Mouse (Mus musculus) bone marrow, adult 2 months (tissue): ENCODE data around the gene Irf2.

Experiments used
- CTCF ChIP-seq: fragments of 200-500 bp; IDR thresholded peaks from 2 replicates; pipeline ENCODE4 v1.5.1; 2011; ENCODE audit warnings: low read length, control low read depth; ENCODE audit not compliant: control insufficient read depth, insufficient read depth
- POLR2A ChIP-seq: fragments of 200-500 bp; IDR thresholded peaks from 2 replicates; pipeline ENCODE4 v1.6.1; 2011; ENCODE audit warnings: low read depth, mild to moderate bottlenecking, control low read depth, low read length, borderline replicate concordance; ENCODE audit not compliant: control insufficient read depth

DNA sequence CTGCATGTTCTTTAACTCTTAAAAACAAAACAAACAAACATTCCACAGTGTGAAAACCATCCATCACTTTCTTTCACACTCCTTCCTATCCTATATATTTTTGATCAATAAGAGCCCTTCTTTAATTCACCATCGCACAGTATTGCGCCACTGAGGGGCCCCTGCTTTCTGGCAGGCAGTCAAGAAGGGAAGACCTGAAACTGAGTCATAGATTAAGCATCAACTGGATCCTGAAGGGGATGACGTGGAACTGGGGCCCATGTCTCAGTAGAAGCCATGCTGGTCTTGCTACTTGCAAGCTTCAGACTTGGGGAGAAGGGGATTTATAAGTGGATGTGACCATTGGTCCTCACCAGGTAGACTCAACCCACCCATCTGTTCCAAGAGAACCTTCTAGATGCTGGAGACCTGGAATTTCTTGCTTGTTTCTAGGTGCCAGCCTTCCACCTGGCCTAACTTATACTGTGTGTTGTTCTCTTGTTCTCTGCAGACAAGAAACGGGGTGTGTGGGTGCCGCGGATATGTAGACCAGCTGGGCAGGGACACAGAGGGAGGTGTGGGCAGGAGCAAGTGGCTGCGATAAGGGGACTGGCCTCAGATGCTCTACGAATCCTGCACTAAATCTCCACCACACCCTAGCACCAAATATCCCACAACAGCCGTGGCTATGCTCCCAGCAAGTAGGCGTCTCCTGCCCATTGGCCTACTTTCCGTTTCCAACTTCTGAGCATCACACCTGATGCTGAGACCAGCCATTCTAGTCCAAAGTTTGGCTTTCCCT, 18.3 kb upstream of the Irf2 start:
- TF ChIP-seq CTCF, result no peak
- no peak for TF ChIP-seq POLR2A
